Mouse (Mus musculus) heart, embryonic 12.5 days (tissue): ENCODE data around the gene Kalrn. TPM values are rescaled to one million over a fixed set of nuclear protein-coding genes. Genes with fewer than 3 reads are reported as not detected.
"Not testable (repeated sequence)": the region's sequence is repeated elsewhere in the genome, so short reads cannot be mapped to it uniquely, and the experiment has no call there.

ENCODE experiments used
- ATAC-seq: fragments of 200-750 bp; cut with Nextera tagmentation; 2 replicates; pipeline ENCODE4 v1.8.0; 2017; ENCODE audit warnings: moderate TSS enrichment, moderate library complexity; ENCODE audit not compliant: insufficient number of reproducible peaks, low FRiP score
- H3K27ac ChIP-seq: fragments of 300-500 bp; sonication (generic); 2 replicates; pipeline ENCODE4 v1.5.1; 2016; ENCODE audit warnings: mild to moderate bottlenecking, moderate library complexity; ENCODE audit not compliant: poor library complexity, severe bottlenecking
- H3K27me3 ChIP-seq: fragments of 300-500 bp; sonication (generic); replicated peaks from 2 replicates; pipeline ENCODE4 v1.6.1; 2016; ENCODE audit warnings: mild to moderate bottlenecking, moderate library complexity
- H3K36me3 ChIP-seq: fragments of 300-500 bp; sonication (generic); 2 replicates; pipeline ENCODE4 v1.6.1; 2016; ENCODE audit warnings: mild to moderate bottlenecking, moderate library complexity
- H3K4me1 ChIP-seq: fragments of 300-500 bp; sonication (generic); replicated peaks from 2 replicates; pipeline ENCODE4 v1.6.1; 2016; ENCODE audit warnings: mild to moderate bottlenecking
- H3K4me2 ChIP-seq: fragments of 300-500 bp; sonication (generic); 2 replicates; pipeline ENCODE4 v1.6.1; 2016; ENCODE audit warnings: mild to moderate bottlenecking, moderate library complexity
- H3K4me3 ChIP-seq: fragments of 300-500 bp; sonication (generic); 2 replicates; pipeline ENCODE4 v1.5.1; 2016; ENCODE audit warnings: mild to moderate bottlenecking
- H3K9ac ChIP-seq: fragments of 300-500 bp; sonication (generic); 2 replicates; pipeline ENCODE4 v1.6.1; 2016; ENCODE audit warnings: mild to moderate bottlenecking, moderate library complexity
- H3K9me3 ChIP-seq: fragments of 300-500 bp; sonication (generic); replicated peaks from 2 replicates; pipeline ENCODE4 v1.6.1; 2016; ENCODE audit warnings: mild to moderate bottlenecking, moderate library complexity
- WGBS: fragments of 180-500 bp; shearing (Covaris S2); methylation state at CpG from one replicate; pipeline ENCODE4 v1.1.7; 2016; 5-methylcytosine and 5-hydroxymethylcytosine counted together
- polyA plus RNA-seq: library from polyadenylated mRNA; unstranded; fragments of >200 nt; fragmentation: Nextera tagmentation; extraction: Ambion mirVana; gene quantifications from 2 replicates; pipeline ENCODE4 v1.2.1, GENCODE M21; 2016

Kalrn gene
- polyA plus RNA-seq, 1 experiment from 2014 or later, result 29.3 TPM

DNA sequence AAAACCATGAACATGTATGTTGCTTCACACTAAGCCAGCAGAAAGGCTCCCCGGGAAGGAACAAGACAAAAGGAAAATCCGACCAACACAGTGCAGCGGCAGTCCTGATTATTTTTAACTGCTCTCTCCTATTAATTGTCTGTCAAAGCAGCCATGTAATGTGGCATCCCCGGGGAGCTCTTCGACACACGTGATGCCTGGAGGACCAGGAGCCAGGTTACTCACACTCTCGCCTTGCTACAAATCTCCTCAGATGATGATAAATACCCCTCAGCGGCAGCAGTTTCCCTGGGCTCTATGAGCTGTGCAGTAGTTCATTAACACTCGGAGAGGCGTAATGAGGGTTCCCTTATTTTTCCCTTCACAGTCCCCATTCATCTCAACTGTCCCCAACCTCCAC, 257.1 kb downstream of the Kalrn start:
- Histone ChIP-seq H3K27me3 (no peaks in the 10 kb centered on the region), H3K9ac (no peak overlapping the region), H3K27ac (no peak overlapping the region), H3K4me3 (no peak overlapping the region), H3K4me1 (peaks cover 46% of the 10 kb centered on the region), H3K36me3 (no peaks in the 10 kb centered on the region), H3K4me2 (peak overlapping the region; percentile 22; the same call in 1 of the 2 replicates), H3K9me3 (0 out of 2 replicates have a peak, but pooled peaks cover 4% of the 10 kb centered on the region)
- ATAC-seq, result no peak
- WGBS, result 44% methylated on average over 10 of the region's 10 CpGs

DNA sequence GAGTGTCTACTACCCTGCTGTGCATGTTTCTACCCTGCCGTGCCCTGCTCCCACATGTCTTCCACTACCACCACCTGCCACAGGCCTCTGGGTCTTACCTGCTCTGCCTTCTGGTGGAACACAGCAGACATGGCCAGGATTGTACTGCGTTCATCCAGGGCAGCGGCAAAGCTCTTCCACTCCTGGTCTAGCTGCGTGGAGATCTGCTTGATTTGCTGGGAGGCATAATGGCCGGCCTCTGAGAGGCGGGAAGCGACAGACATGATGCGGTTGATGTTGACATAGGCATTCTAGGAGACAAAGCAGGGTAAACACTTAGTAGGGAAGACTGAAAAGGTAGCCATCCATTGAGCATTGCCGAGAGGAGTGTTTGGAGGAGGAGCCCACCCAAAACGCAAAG, 259.3 kb downstream of the Kalrn start:
- H3K4me1 ChIP-seq, result peaks cover 26% of the 10 kb centered on the region
- H3K27me3 ChIP-seq, result no peaks in the 10 kb centered on the region
- no peaks in the 10 kb centered on the region for H3K36me3 ChIP-seq
- no peak overlapping the region for H3K9ac ChIP-seq
- ATAC-seq, result no peak
- no peak overlapping the region for H3K27ac ChIP-seq
- 90% methylated on average over 10 of the region's 10 CpGs for WGBS
- 0 out of 2 replicates have a peak, but pooled peaks cover 4% of the 10 kb centered on the region for H3K9me3 ChIP-seq
- no peak overlapping the region for H3K4me3 ChIP-seq
- no peak overlapping the region for H3K4me2 ChIP-seq

DNA sequence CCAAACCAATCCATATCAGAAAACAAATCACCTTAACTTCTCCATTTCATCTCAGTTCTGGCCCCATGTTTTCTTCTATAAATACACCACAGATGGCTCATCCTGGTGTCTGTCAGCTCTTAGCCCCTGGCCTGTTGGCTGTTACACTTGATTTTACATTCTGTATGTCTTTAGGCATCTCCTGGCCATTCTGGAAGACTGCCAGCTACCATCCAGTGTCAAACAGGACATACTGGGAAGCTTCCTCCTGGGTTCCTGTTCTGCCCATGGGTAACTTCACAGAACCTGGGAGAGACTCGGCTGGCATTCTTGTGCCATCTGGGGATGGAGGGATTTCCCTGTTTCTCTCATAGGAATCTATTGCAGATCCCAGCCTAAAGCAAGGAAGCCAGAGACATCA, 261.8 kb downstream of the Kalrn start:
- Histone ChIP-seq H3K9ac (no peak overlapping the region), H3K9me3 (0 out of 2 replicates have a peak, but pooled peaks cover 4% of the 10 kb centered on the region), H3K27me3 (no peaks in the 10 kb centered on the region), H3K27ac (no peak overlapping the region), H3K4me2 (no peak overlapping the region), H3K4me3 (no peak overlapping the region), H3K36me3 (no peaks in the 10 kb centered on the region), H3K4me1 (peaks cover 20% of the 10 kb centered on the region)
- no peak for ATAC-seq
- WGBS, result 88% methylated on average over 1 of the region's 1 CpGs

DNA sequence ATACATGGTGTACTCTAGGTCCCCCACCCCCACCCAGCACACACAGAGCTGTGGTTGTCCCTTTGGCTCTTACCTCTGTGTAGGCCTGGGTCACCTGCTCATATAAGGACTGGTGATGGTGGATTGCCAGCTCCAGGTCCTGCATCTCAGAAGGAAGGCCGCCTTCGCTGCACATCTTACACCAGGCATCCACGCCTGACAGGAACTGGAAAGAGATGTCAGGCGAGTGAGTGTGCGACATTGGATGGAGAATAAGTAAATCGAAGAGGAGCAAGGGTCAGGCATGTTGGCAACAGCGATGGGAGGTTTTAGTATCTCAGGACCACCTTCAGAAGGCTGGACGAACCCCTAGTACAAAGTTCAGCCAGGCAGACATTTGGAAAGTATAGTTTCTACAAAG, 263.0 kb downstream of the Kalrn start:
- 0 out of 2 replicates have a peak, but pooled peaks cover 4% of the 10 kb centered on the region for H3K9me3 ChIP-seq
- no peaks in the 10 kb centered on the region for H3K27me3 ChIP-seq
- H3K36me3 ChIP-seq, result no peaks in the 10 kb centered on the region
- peaks cover 16% of the 10 kb centered on the region for H3K4me1 ChIP-seq
- no peak overlapping the region for H3K4me2 ChIP-seq
- no peak overlapping the region for H3K4me3 ChIP-seq
- 89% methylated on average over 8 of the region's 8 CpGs for WGBS
- no peak for ATAC-seq
- no peak overlapping the region for H3K27ac ChIP-seq
- no peak overlapping the region for H3K9ac ChIP-seq

DNA sequence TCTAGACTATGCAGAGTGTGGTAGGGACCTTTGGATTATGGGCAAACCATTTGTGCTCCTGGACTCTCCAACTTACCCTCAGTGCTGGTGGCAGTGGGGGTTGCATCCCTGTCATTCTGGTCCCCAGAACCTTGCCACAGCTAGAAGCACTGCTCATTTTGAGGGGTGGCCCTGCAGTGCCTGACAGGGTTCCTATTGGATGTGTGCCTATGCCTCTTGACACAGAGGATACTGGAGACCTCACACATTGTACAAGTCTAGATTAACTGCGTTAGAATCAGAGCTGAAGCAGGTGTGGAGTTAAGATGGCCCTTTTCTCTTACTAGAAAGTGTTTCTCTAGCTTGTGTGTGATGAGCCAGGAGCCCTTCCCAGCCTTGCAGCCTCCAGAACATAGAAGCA, 265.0 kb downstream of the Kalrn start:
- H3K9me3 ChIP-seq, result no peaks in the 10 kb centered on the region
- no peaks in the 10 kb centered on the region for H3K36me3 ChIP-seq
- H3K27me3 ChIP-seq, result no peaks in the 10 kb centered on the region
- no peak overlapping the region for H3K27ac ChIP-seq
- no peak overlapping the region for H3K4me2 ChIP-seq
- peaks cover 16% of the 10 kb centered on the region for H3K4me1 ChIP-seq
- 59% methylated on average over 1 of the region's 1 CpGs for WGBS
- H3K9ac ChIP-seq, result no peak overlapping the region
- ATAC-seq, result no peak
- no peak overlapping the region for H3K4me3 ChIP-seq

DNA sequence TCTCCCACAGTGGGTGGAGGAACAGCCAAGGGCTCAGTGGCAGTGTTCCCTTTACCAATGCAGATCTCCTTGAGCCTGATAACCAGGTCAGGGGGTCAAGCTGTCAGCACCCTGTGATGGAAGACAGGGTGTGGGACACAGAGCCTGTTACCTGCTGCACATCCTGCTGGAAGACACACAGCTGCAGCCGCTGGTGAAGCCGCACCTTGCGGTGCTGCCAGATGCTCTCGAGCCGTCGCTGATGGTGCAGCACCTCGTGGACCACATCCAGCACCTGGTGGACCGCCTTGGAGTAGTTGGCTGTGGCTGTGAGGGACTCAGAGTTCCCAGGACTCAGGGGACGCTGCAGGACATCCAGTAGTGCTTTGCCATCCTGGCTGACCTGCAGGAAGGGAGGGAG, 265.9 kb downstream of the Kalrn start:
- no peak overlapping the region for H3K9ac ChIP-seq
- H3K36me3 ChIP-seq, result no peaks in the 10 kb centered on the region

DNA sequence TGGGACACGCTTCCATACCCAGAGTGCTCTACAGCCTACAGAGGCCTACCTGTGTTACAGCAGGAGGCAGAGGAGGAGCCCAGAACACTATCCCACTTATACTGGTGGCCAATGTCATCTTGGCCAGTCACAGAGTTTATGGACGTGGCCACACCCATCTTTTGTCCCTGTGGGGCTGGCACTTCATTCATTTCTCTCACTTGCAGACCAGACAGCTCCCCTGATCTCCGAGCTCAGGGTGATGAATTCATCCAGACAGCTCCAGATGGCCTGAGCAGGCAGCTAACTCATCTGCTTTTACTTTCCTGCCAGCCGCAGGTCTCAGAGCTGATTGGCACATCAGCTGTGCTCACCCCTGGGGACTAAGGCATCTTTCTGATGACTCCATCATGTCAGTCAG, 267.7 kb downstream of the Kalrn start:
- 66% methylated on average over 4 of the region's 4 CpGs for WGBS
- Histone ChIP-seq H3K36me3 (no peaks in the 10 kb centered on the region), H3K27me3 (no peaks in the 10 kb centered on the region), H3K4me1 (peaks cover 13% of the 10 kb centered on the region), H3K4me3 (no peak overlapping the region), H3K4me2 (no peak overlapping the region), H3K9ac (no peak overlapping the region), H3K9me3 (no peaks in the 10 kb centered on the region), H3K27ac (no peak overlapping the region)
- no peak for ATAC-seq

More for the DNA sequence above, 265.9 kb downstream of the Kalrn start:
- H3K27me3 ChIP-seq, result no peaks in the 10 kb centered on the region
- 43% methylated on average over 9 of the region's 9 CpGs for WGBS
- H3K4me3 ChIP-seq, result no peak overlapping the region
- ATAC-seq, result no peak
- H3K27ac ChIP-seq, result no peak overlapping the region
- no peaks in the 10 kb centered on the region for H3K9me3 ChIP-seq
- peaks cover 16% of the 10 kb centered on the region for H3K4me1 ChIP-seq
- H3K4me2 ChIP-seq, result no peak overlapping the region

DNA sequence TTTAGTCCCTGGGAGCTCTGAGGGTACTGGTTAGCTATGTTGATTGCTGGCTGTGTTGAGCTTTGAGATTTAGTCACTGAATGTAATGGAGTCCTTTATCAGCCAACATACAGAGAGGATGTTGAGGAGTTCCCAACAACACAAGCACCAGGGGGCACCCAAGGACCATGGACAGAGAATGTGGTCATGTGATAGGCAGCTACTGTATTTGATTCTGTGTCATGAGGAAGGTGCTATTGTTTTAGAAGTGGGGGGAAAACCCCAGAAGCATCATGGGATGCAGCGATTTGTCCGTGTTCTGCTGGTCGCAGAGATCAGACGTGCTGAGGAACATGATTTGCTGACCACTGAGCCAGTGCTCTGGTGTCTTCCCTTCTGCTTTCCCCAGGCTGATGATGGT, 269.5 kb downstream of the Kalrn start:
- H3K4me1 ChIP-seq, result peaks cover 15% of the 10 kb centered on the region
- not testable (repeated sequence) for H3K9ac ChIP-seq, H3K4me3 ChIP-seq, H3K27ac ChIP-seq, H3K27me3 ChIP-seq, H3K4me2 ChIP-seq, H3K9me3 ChIP-seq, ATAC-seq, H3K36me3 ChIP-seq
- 63% methylated on average over 4 of the region's 4 CpGs for WGBS

DNA sequence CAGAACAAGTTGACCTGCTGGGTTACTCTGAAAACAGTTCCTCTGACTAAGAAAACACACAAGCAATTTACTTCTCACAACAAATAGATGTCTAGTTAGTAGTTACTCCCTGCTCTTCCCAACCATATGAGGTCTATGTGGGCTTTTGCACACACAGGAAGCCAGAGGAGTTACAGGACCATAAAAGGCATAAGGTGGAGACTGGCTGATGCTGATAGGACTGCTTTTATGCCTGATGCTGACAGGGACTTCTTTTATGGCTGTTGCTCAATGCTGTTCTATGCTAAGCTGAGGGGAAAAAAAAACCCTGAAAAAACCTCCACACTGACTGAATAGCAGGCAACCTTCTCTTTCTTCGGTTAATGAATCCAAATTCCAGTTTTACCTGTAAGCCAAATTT, 270.8 kb downstream of the Kalrn start:
- no peak for ATAC-seq
- 75% methylated on average over 1 of the region's 1 CpGs for WGBS

DNA sequence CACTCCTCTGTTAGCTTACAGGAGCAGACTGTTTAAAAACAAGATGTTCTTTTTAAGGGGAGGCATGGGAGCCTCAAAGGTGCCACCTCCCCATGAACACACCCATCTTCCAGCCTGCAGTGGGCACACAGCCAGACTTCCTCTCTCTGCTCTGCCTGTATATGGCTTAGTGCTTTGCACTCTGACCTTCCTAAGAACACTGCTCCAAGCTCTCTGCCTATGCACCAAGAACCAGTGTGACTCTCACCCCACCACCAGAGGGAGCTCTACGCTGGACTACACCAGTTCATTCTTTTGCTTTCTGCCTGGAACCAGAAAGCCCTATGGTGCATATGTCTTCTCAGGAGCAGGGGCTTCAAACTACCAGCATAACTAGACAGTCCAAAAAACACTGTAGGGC, 271.3 kb downstream of the Kalrn start:
- H3K27ac ChIP-seq, result no peak overlapping the region

More for the DNA sequence above, 270.8 kb downstream of the Kalrn start:
- Histone ChIP-seq H3K9me3 (no peaks in the 10 kb centered on the region), H3K4me3 (no peak overlapping the region), H3K36me3 (no peaks in the 10 kb centered on the region), H3K27me3 (no peaks in the 10 kb centered on the region), H3K4me2 (no peak overlapping the region), H3K27ac (no peak overlapping the region), H3K4me1 (peaks cover 12% of the 10 kb centered on the region), H3K9ac (no peak overlapping the region)

DNA sequence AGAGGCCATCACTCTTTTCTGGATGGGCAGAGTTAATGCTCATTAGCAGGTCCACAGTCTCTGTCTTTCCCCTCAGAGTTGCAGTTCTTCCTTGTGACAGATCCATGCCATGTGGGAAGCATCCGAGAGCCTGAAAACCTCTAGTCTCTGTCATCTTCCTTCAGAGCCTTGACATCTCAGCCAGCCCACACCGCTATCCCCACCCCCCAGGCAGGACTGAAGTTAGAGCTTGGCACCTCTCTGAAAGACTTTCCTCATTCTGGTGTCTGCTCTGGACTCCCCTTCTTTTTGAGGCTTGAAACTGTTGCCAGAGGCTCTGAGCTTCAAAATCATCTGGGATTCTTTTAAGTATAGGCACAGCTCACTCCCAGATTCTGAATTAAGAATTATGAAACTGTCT, 274.1 kb downstream of the Kalrn start:
- Histone ChIP-seq H3K27ac (no peak overlapping the region), H3K27me3 (no peaks in the 10 kb centered on the region), H3K4me2 (no peak overlapping the region), H3K9me3 (no peaks in the 10 kb centered on the region), H3K4me1 (0 out of 2 replicates have a peak, but pooled peaks cover 7% of the 10 kb centered on the region), H3K4me3 (no peak overlapping the region), H3K36me3 (no peaks in the 10 kb centered on the region), H3K9ac (no peak overlapping the region)
- ATAC-seq, result no peak
- WGBS, result 81% methylated on average over 2 of the region's 2 CpGs

More for the DNA sequence above, 271.3 kb downstream of the Kalrn start:
- Histone ChIP-seq H3K4me2 (no peak overlapping the region), H3K9me3 (no peaks in the 10 kb centered on the region), H3K36me3 (no peaks in the 10 kb centered on the region), H3K9ac (no peak overlapping the region), H3K27me3 (no peaks in the 10 kb centered on the region), H3K4me3 (no peak overlapping the region), H3K4me1 (0 out of 2 replicates have a peak, but pooled peaks cover 7% of the 10 kb centered on the region)
- ATAC-seq, result no peak
- WGBS, result 71% methylated on average over 1 of the region's 1 CpGs
